Mouse (Mus musculus) intestine, postnatal 0 days (tissue): ENCODE measurements around the gene Fgfr2. TPM values are rescaled to one million over a fixed set of nuclear protein-coding genes. Genes with fewer than 3 reads are reported as not detected.

ENCODE experiments used
- ATAC-seq: fragments of 200-750 bp; cut with Nextera tagmentation; 2 replicates; pipeline ENCODE4 v1.8.0; 2017; ENCODE audit warnings: mild to moderate bottlenecking, moderate TSS enrichment, moderate library complexity
- H3K27ac ChIP-seq: fragments of 300-500 bp; sonication (generic); 2 replicates; pipeline ENCODE4 v1.5.1; 2014; ENCODE audit warnings: mild to moderate bottlenecking, low read depth, low read length, moderate library complexity
- H3K27me3 ChIP-seq: fragments of 300-500 bp; sonication (generic); replicated peaks from 2 replicates; pipeline ENCODE4 v1.6.1; 2014; ENCODE audit warnings: low read length, mixed read lengths; ENCODE audit not compliant: control insufficient read depth, insufficient read depth
- H3K36me3 ChIP-seq: fragments of 300-500 bp; sonication (generic); 2 replicates; pipeline ENCODE4 v1.6.1; 2014; ENCODE audit warnings: mild to moderate bottlenecking, moderate library complexity; ENCODE audit not compliant: control insufficient read depth, insufficient read depth
- H3K4me1 ChIP-seq: fragments of 300-500 bp; sonication (generic); replicated peaks from 2 replicates; pipeline ENCODE4 v1.6.1; 2014; ENCODE audit warnings: antibody characterized with exemption, low read length, mixed read lengths; ENCODE audit not compliant: control insufficient read depth, insufficient read depth
- H3K4me2 ChIP-seq: fragments of 300-500 bp; sonication (generic); replicated peaks from 2 replicates; pipeline ENCODE4 v1.6.1; 2014; ENCODE audit warnings: low read depth, mild to moderate bottlenecking, moderate library complexity
- H3K4me3 ChIP-seq: fragments of 300-500 bp; sonication (generic); 2 replicates; pipeline ENCODE4 v1.5.1; 2014; ENCODE audit warnings: low read depth, low read length
- H3K9ac ChIP-seq: fragments of 300-500 bp; sonication (generic); 2 replicates; pipeline ENCODE4 v1.6.1; 2014; ENCODE audit warnings: mild to moderate bottlenecking, low read depth, low read length
- H3K9me3 ChIP-seq: fragments of 300-500 bp; sonication (generic); 2 replicates; pipeline ENCODE4 v1.6.1; 2016; ENCODE audit warnings: mixed run types; ENCODE audit not compliant: control insufficient read depth
- CTCF ChIP-seq: sonication (generic); IDR thresholded peaks from 2 replicates; pipeline ENCODE4 v1.5.1; 2016; ENCODE audit warnings: low read depth, mild to moderate bottlenecking, control low read depth, antibody characterized with exemption, moderate library complexity
- WGBS: fragments of 180-500 bp; shearing (Covaris S2); extraction: QIAGEN DNeasy Blood & Tissue Kit; methylation state at CpG from one replicate; pipeline ENCODE4 v1.1.7; 2014; 5-methylcytosine and 5-hydroxymethylcytosine counted together
- polyA plus RNA-seq: library from polyadenylated mRNA; unstranded; fragments of >200 nt; fragmentation: Nextera tagmentation; extraction: Ambion mirVana; gene quantifications from 2 replicates; pipeline ENCODE4 v1.2.1, GENCODE M21; 2015

Fgfr2 gene
- polyA plus RNA-seq, 1 experiment from 2014 or later, result 29.5 TPM

DNA sequence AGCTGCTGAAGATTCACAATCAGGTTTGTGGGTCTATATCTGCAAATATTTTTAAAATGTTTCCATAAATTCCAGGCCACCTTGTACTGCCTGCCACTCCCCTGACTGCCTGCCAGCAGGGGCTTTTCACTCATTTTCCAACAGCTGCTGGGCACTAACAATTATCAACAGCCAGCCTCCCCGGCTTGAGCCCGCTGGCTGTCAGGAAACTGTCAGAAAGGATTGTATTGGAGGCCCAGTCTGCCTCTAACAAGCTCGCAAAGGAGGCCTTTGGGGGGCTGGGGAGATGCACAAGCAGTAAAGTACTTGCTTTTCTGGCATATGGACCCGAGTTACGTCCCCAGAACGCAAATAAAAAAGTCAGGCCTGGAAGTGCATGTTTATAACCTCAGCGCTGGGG, 664.7 kb downstream of the Fgfr2 start:
- no peak for TF ChIP-seq CTCF

DNA sequence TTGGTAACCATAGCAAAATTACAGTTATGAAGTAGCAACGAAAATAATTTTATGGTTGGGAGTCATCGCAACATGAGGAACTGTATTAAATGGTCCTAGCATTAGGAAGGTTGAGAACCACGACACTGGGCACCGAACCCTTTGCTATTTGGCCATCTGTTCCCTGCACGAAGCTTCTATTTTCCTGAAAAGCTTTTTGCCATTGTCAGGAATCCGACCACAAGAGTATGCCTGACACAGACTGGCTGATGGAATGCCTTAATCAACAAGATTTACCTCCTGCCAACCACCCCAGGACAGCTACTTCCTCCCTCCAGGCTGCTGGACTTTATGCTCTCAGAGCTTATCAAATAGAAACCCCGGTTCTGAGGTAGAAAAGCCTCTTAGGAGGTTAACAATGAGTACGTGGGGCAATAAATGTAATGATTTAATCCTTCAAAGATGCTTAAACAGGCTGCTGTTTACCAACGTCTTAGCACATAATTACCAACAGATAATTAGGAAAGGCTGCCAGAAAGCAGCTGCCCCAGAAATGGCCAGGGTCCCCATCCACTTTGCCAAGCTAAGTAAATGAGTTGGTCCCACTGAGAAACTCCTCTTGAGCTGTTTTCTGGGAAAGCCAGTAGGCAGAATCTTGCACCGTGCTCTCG, 668.0 kb downstream of the Fgfr2 start:
- Histone ChIP-seq H3K27me3 (no peaks in the 10 kb centered on the region), H3K36me3 (no peaks in the 10 kb centered on the region), H3K4me1 (no peaks in the 10 kb centered on the region), H3K9ac (no peak overlapping the region), H3K4me2 (no peak overlapping the region), H3K9me3 (0 out of 2 replicates have a peak, but pooled peaks cover 2% of the 10 kb centered on the region), H3K4me3 (no peak overlapping the region), H3K27ac (no peak overlapping the region)
- TF ChIP-seq CTCF, result no peak
- no peak for ATAC-seq
- 49% methylated on average over 11 of the region's 11 CpGs for WGBS

More for the DNA sequence above, 664.7 kb downstream of the Fgfr2 start:
- no peak for ATAC-seq
- 61% methylated on average over 7 of the region's 7 CpGs for WGBS
- no peak overlapping the region for H3K4me2 ChIP-seq
- H3K9me3 ChIP-seq, result no peaks in the 10 kb centered on the region
- H3K4me3 ChIP-seq, result no peak overlapping the region
- H3K27me3 ChIP-seq, result no peaks in the 10 kb centered on the region
- no peak overlapping the region for H3K27ac ChIP-seq
- H3K9ac ChIP-seq, result no peak overlapping the region
- no peaks in the 10 kb centered on the region for H3K36me3 ChIP-seq
- no peaks in the 10 kb centered on the region for H3K4me1 ChIP-seq

- 0 out of 2 replicates have a peak, but pooled peaks cover 2% of the 10 kb centered on the region for H3K9me3 ChIP-seq
- no peak for ATAC-seq
- H3K9ac ChIP-seq, result no peak overlapping the region
- no peak for TF ChIP-seq CTCF
- H3K27me3 ChIP-seq, result no peaks in the 10 kb centered on the region
- WGBS, result 80% methylated on average over 6 of the region's 6 CpGs
- no peaks in the 10 kb centered on the region for H3K4me1 ChIP-seq
- H3K4me2 ChIP-seq, result no peak overlapping the region
- H3K27ac ChIP-seq, result no peak overlapping the region
- H3K36me3 ChIP-seq, result no peaks in the 10 kb centered on the region
- no peak overlapping the region for H3K4me3 ChIP-seq
Observed at GRCm38 (mm10) chr7:132449891-132450735, 673.0 kb downstream of the Fgfr2 start.

DNA sequence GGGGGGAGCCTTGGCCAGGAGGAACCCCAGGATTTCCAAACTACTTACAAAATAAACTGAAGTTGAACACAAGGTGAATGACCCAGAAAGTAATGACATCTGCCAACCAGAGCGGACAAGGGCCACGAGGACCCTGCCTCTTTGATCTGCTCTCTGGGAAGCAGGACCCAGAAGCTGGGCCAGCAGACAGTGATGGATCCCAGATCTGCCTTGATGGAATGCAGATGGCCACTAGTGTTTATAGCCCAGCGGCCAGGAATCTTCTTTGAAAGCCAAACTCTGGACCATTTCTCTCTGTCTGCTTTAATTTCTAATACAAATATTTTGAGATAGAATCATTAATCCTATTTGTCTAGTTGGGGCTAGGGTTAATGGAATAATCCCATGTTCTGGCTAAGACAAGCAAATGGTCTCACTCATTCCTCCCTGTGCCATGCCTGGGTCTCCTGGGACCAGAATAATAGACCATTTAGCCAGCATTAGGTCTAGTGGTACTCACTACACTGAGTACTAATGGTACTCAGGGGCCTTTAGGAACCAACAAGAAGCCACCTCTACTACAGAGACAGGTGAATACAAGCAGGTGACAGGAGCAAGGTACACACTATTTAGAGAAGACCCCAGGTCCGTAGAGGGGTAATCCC, 674.5 kb downstream of the Fgfr2 start:
- no peak overlapping the region for H3K27ac ChIP-seq
- no peak overlapping the region for H3K4me2 ChIP-seq
- no peaks in the 10 kb centered on the region for H3K4me1 ChIP-seq
- 0 out of 2 replicates have a peak, but pooled peaks cover 2% of the 10 kb centered on the region for H3K9me3 ChIP-seq
- no peak for ATAC-seq
- no peak overlapping the region for H3K4me3 ChIP-seq
- WGBS, result 62% methylated on average over 4 of the region's 4 CpGs
- H3K9ac ChIP-seq, result no peak overlapping the region
- no peak for TF ChIP-seq CTCF
- H3K27me3 ChIP-seq, result no peaks in the 10 kb centered on the region
- H3K36me3 ChIP-seq, result no peaks in the 10 kb centered on the region

GRCm38 (mm10) chr7:132447558-132447957, 675.6 kb downstream of the Fgfr2 start:
- Histone ChIP-seq H3K9ac (no peak overlapping the region), H3K27ac (no peak overlapping the region), H3K4me2 (no peak overlapping the region), H3K9me3 (0 out of 2 replicates have a peak, but pooled peaks cover 2% of the 10 kb centered on the region), H3K4me3 (no peak overlapping the region), H3K4me1 (no peaks in the 10 kb centered on the region), H3K36me3 (no peaks in the 10 kb centered on the region), H3K27me3 (no peaks in the 10 kb centered on the region)
- 63% methylated on average over 5 of the region's 5 CpGs for WGBS
- no peak for ATAC-seq
- TF ChIP-seq CTCF, result no peak

GRCm38 (mm10) chr7:132446841-132447240, 676.3 kb downstream of the Fgfr2 start:
- no peaks in the 10 kb centered on the region for H3K36me3 ChIP-seq
- no peak for TF ChIP-seq CTCF
- H3K4me1 ChIP-seq, result no peaks in the 10 kb centered on the region
- no peak overlapping the region for H3K9ac ChIP-seq
- 0 out of 2 replicates have a peak, but pooled peaks cover 2% of the 10 kb centered on the region for H3K9me3 ChIP-seq
- no peaks in the 10 kb centered on the region for H3K27me3 ChIP-seq
- H3K27ac ChIP-seq, result no peak overlapping the region
- 77% methylated on average over 5 of the region's 5 CpGs for WGBS
- ATAC-seq, result no peak
- H3K4me3 ChIP-seq, result no peak overlapping the region
- H3K4me2 ChIP-seq, result no peak overlapping the region
